Mouse (Mus musculus): ENCODE data around the gene Ophn1. TPM values are rescaled to one million over a fixed set of nuclear protein-coding genes. Genes with fewer than 3 reads are reported as not detected.

Gene Ophn1
- polyA plus RNA-seq (2015; fragmentation: Nextera tagmentation; extraction: Ambion mirVana) = 8.4 and 10.2 TPM in 2 replicates

DNA sequence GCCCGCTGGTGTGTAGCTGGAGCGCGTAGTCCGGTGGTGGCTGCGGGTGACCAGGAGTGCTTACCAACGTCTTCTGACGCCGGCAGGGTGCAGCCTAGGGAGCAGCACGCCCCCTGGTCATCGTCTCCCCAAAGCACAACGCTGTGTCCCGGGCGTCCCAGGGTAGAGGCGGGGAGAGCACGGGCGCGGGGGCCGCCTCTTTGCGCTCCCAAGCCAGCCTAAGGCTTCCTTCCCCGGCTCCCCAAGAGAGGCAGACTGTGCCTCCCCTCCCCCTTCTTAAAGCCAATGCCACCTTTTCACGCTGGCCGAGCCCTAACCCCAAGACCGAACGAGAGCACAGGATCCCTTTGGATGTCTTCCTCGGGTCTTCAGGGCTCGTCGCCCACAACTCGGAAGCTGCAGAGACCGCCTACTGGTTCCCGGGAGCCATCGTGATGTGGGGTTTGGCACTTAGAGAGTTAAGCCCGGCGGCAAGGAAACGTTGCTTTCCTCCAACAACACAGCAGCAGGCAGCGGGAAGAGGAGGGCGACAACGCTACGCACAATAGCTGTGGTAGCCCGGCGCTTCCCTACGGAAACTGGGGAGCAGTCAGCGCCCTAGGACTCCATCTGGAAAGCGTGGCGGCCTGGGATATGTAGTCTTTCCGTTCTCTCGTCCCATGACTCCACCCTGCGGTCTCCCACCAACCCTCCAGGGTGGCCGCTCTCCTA, at the start of gene Ophn1:
Ophn1 (minus strand) TSS at position 620 of the 711 bp plus-strand sequence.
- no peaks in the 10 kb centered on the region for H3K9me3 ChIP-seq
- H3K4me1 ChIP-seq (replicated peaks) = no peaks in the 10 kb centered on the region
- peak within 1 kb of the TSS; percentile 50 for H3K9ac ChIP-seq
- peak within 1 kb of the TSS; percentile 60 for H3K4me2 ChIP-seq (replicated peaks)
- H3K27me3 ChIP-seq (replicated peaks) = peaks cover 3% of the 10 kb centered on the region; the same call in 1 of the 2 replicates
- peak; percentile 96 for ATAC-seq
- peak within 1 kb of the TSS; percentile 51 for H3K4me3 ChIP-seq (replicated peaks)
- H3K36me3 ChIP-seq = no peaks in the 10 kb centered on the region
- peak within 1 kb of the TSS; percentile 72 for H3K27ac ChIP-seq
- 15% methylated on average over 48 of the region's 48 CpGs for WGBS

GRCm38 (mm10) chrX:98937555-98938294, 46.9 kb upstream of the Ophn1 start:
- WGBS = 17% methylated on average over 57 of the region's 57 CpGs
- Histone ChIP-seq H3K9me3 (no peaks in the 10 kb centered on the region), H3K27me3 (replicated peaks) (no peaks in the 10 kb centered on the region), H3K4me1 (replicated peaks) (no peaks in the 10 kb centered on the region), H3K9ac (peak overlapping the region; percentile 60), H3K27ac (peak overlapping the region; percentile 89), H3K4me2 (replicated peaks) (peak overlapping the region; percentile 60), H3K36me3 (no peaks in the 10 kb centered on the region), H3K4me3 (replicated peaks) (peak overlapping the region; percentile 58)
- ATAC-seq = peak; percentile 91

GRCm38 (mm10) chrX:98936707-98937554, 46.1 kb upstream of the Ophn1 start:
- Histone ChIP-seq H3K27me3 (replicated peaks) (no peaks in the 10 kb centered on the region), H3K27ac (peak overlapping the region; percentile 89), H3K36me3 (no peaks in the 10 kb centered on the region), H3K4me3 (replicated peaks) (peak overlapping the region; percentile 58), H3K9me3 (no peaks in the 10 kb centered on the region), H3K9ac (peak overlapping the region; percentile 54), H3K4me2 (replicated peaks) (peak overlapping the region; percentile 60), H3K4me1 (replicated peaks) (no peaks in the 10 kb centered on the region)
- WGBS = 19% methylated on average over 66 of the region's 66 CpGs
- peak; percentile 94 for ATAC-seq

- Histone ChIP-seq H3K36me3 (no peaks in the 10 kb centered on the region), H3K9ac (peak within 1 kb of the TSS; percentile 54), H3K4me3 (replicated peaks) (peak within 1 kb of the TSS; percentile 58), H3K27me3 (replicated peaks) (no peaks in the 10 kb centered on the region), H3K27ac (peak within 1 kb of the TSS; percentile 89), H3K4me1 (replicated peaks) (no peaks in the 10 kb centered on the region), H3K9me3 (no peaks in the 10 kb centered on the region), H3K4me2 (replicated peaks) (peak within 1 kb of the TSS; percentile 60)
- 76% methylated on average over 3 of the region's 3 CpGs for WGBS
- no peak for ATAC-seq
Measured at GRCm38 (mm10) chrX:98936101-98936500, 45.3 kb upstream of the Ophn1 start, which contains the start of gene Yipf6. Gene Yipf6 (plus strand): TSS chrX:98936316.

DNA sequence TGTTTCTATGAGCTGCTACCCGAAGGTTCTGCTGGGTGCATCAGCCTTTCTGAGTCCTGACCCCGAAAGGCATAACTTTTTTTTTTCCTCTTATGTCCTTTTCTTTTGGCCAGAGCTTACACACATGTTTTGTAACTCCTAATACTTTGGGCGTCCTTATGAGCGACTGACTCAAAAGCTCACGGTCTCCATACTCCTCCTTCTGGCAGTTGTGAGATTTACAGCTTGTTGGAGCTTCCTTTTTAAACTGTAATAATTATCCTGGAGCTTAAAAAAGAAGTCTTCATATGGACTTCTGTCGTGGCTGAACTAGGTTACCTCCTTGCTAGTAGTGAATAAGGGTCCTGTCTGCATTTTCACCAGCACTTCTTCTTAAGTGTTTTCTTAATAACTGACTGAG, 28.6 kb upstream of the Ophn1 start:
- Histone ChIP-seq H3K4me2 (replicated peaks) (no peak overlapping the region), H3K9ac (no peak overlapping the region), H3K4me1 (replicated peaks) (no peaks in the 10 kb centered on the region), H3K36me3 (no peaks in the 10 kb centered on the region), H3K9me3 (no peaks in the 10 kb centered on the region), H3K4me3 (replicated peaks) (no peak overlapping the region), H3K27ac (no peak overlapping the region), H3K27me3 (replicated peaks) (no peaks in the 10 kb centered on the region)
- ATAC-seq = no peak
- 24% methylated on average over 6 of the region's 6 CpGs for whole genome bisulfite sequencing

DNA sequence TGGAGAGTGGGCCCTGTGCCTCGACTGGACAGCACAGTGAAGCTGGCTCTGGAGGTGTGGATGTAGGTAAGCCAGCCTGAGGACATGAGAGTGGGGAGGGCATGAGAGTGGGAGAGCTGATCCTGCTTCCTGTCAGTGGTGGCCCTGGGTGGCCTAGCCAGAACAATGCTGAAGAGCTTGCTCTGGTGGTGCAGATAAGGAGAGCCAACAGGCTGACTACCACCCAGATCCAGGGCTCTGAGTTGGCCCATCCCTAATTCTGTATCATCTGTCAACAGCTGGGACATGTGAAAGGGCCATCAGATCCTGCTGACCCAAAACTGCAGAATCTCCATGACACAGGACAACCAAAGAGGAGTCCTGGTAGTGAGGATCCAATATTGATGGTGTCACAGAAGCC, 18.1 kb upstream of the Ophn1 start:
- H3K4me3 ChIP-seq (replicated peaks) = no peak overlapping the region
- 53% methylated on average over 1 of the region's 1 CpGs for WGBS
- no peaks in the 10 kb centered on the region for H3K9me3 ChIP-seq
- H3K4me1 ChIP-seq (replicated peaks) = no peaks in the 10 kb centered on the region
- no peak for ATAC-seq
- no peaks in the 10 kb centered on the region for H3K27me3 ChIP-seq (replicated peaks)
- H3K9ac ChIP-seq = no peak overlapping the region
- H3K27ac ChIP-seq = no peak overlapping the region
- no peaks in the 10 kb centered on the region for H3K36me3 ChIP-seq
- H3K4me2 ChIP-seq (replicated peaks) = no peak overlapping the region

DNA sequence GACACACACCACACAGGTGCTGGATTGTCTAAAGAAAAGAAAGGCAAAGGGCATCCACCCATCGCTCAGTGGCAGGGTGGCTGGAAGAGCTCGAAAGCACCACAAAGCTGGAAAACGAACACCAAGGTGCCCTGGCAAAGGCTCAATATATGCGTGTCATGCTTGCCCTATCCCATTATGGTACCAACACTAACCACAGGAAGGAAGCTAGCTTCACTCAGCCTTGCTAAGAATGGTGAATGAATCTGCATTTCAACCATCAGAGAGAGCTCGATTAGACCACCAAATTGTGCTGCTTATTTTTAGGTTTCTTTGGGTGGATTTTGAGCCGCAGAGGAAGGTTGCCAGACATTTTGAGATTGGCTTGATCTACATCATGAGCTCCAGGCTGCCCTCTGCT, 13.4 kb upstream of the Ophn1 start:
- Histone ChIP-seq H3K4me1 (replicated peaks) (no peaks in the 10 kb centered on the region), H3K4me2 (replicated peaks) (no peak overlapping the region), H3K4me3 (replicated peaks) (no peak overlapping the region), H3K36me3 (no peaks in the 10 kb centered on the region), H3K27ac (no peak overlapping the region), H3K9me3 (no peaks in the 10 kb centered on the region), H3K27me3 (replicated peaks) (no peaks in the 10 kb centered on the region), H3K9ac (no peak overlapping the region)
- WGBS = 88% methylated on average over 6 of the region's 6 CpGs
- ATAC-seq = no peak

DNA sequence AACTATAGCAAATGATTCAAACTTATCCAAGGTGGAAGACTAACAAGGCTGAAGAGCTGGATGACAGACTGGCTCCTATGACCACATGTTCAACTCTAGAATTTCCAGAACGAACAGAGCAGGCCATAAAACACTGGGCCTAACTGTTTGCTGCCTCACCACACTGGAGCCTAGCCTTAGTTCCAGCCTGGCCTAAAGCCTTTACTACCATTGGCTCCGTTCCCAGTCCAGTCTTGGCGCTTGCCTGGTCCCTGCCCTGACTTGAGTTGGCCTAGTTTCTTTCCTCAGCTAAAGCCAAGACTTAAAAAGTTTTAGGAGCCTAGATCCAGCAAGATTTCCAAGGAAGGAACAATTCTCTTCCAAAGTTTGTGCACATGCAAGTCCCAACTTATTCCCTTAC, 7.5 kb upstream of the Ophn1 start:
- 58% methylated on average over 3 of the region's 3 CpGs for WGBS
- no peak for ATAC-seq
- Histone ChIP-seq H3K9ac (no peak overlapping the region), H3K36me3 (no peaks in the 10 kb centered on the region), H3K27me3 (replicated peaks) (no peaks in the 10 kb centered on the region), H3K4me1 (replicated peaks) (no peaks in the 10 kb centered on the region), H3K4me3 (replicated peaks) (no peak overlapping the region), H3K9me3 (no peaks in the 10 kb centered on the region), H3K4me2 (replicated peaks) (no peak overlapping the region), H3K27ac (no peak overlapping the region)

GRCm38 (mm10) chrX:98890072-98890405, 786 bp downstream of the Ophn1 start:
- WGBS = 17% methylated on average over 14 of the region's 14 CpGs
- Histone ChIP-seq H3K4me2 (replicated peaks) (peak overlapping the region; percentile 60), H3K4me1 (replicated peaks) (no peaks in the 10 kb centered on the region), H3K9me3 (no peaks in the 10 kb centered on the region), H3K36me3 (no peaks in the 10 kb centered on the region), H3K9ac (peak overlapping the region; percentile 50), H3K27me3 (replicated peaks) (peaks cover 3% of the 10 kb centered on the region; the same call in 1 of the 2 replicates), H3K4me3 (replicated peaks) (peak overlapping the region; percentile 51), H3K27ac (0 out of 2 replicates have a peak overlapping the region, but pooled peaks have one; percentile 72)
- no peak; the same call in none of the 2 replicates for ATAC-seq

GRCm38 (mm10) chrX:98881983-98882382, 8.8 kb downstream of the Ophn1 start:
- H3K36me3 ChIP-seq = no peaks in the 10 kb centered on the region
- no peaks in the 10 kb centered on the region for H3K4me1 ChIP-seq (replicated peaks)
- WGBS = 88% methylated on average over 2 of the region's 2 CpGs
- H3K4me3 ChIP-seq (replicated peaks) = no peak overlapping the region
- no peaks in the 10 kb centered on the region for H3K27me3 ChIP-seq (replicated peaks)
- H3K9ac ChIP-seq = no peak overlapping the region
- H3K27ac ChIP-seq = no peak overlapping the region
- no peak overlapping the region for H3K4me2 ChIP-seq (replicated peaks)
- H3K9me3 ChIP-seq = no peaks in the 10 kb centered on the region
- ATAC-seq = no peak

DNA sequence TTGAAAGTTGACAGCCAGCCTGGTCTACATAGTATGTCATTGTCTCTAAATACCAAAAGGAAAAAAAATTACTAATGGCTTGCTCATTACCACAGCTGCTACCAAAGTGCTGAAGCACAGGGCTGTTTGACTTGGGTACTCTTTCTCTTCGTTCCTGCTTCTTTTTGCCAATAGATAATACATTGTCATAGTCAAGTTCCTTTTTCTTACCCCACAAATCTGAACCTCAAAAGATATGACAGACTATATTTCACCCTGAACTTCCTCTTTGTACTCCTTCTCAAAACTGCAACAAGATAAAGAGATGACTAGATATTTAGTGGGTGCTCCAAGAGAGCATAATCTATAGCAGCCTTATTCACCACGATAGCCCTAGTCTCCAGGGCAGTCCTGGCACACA, 9.7 kb downstream of the Ophn1 start:
- Histone ChIP-seq H3K9ac (no peak overlapping the region), H3K4me2 (replicated peaks) (no peak overlapping the region), H3K9me3 (no peaks in the 10 kb centered on the region), H3K27ac (no peak overlapping the region), H3K27me3 (replicated peaks) (no peaks in the 10 kb centered on the region), H3K4me3 (replicated peaks) (no peak overlapping the region), H3K4me1 (replicated peaks) (no peaks in the 10 kb centered on the region), H3K36me3 (no peaks in the 10 kb centered on the region)
- 84% methylated on average over 2 of the region's 2 CpGs for WGBS
- no peak for ATAC-seq

GRCm38 (mm10) chrX:98880314-98880713, 10.5 kb downstream of the Ophn1 start:
- H3K36me3 ChIP-seq = no peaks in the 10 kb centered on the region
- 91% methylated on average over 6 of the region's 6 CpGs for WGBS
- ATAC-seq = no peak
- H3K4me1 ChIP-seq (replicated peaks) = no peaks in the 10 kb centered on the region
- no peaks in the 10 kb centered on the region for H3K27me3 ChIP-seq (replicated peaks)
- no peak overlapping the region for H3K4me3 ChIP-seq (replicated peaks)
- no peak overlapping the region for H3K27ac ChIP-seq
- H3K9me3 ChIP-seq = no peaks in the 10 kb centered on the region
- H3K4me2 ChIP-seq (replicated peaks) = no peak overlapping the region
- no peak overlapping the region for H3K9ac ChIP-seq
